Mouse (Mus musculus): ENCODE measurements around the gene Cdc42bpb. TPM values are rescaled to one million over a fixed set of nuclear protein-coding genes. Genes with fewer than 3 reads are reported as not detected.
A peak's percentile ranks its signal among the peaks of the same experiment; 100 is the strongest.

Gene Cdc42bpb
- 10 to 100 TPM; 16.3 to 24.3 TPM for total RNA-seq (2021)
- long read RNA-seq, experiment 1, full-length matches to known transcripts, result 6 of 11 reads
- long read RNA-seq, experiment 1, partial matches to known transcripts, result 2 of 11 reads
- long read RNA-seq, experiment 1, other reads (novel, unspliced or antisense), result 3 of 11 reads
- long read RNA-seq, experiment 2, full-length matches to known transcripts, result 4 of 10 reads
- long read RNA-seq, experiment 2, partial matches to known transcripts, result 3 of 10 reads
- long read RNA-seq, experiment 2, other reads (novel, unspliced or antisense), result 3 of 10 reads

- peak; percentile 98 for DNase-seq
- intact Hi-C loops (cut with DNase I), result no loop called here
- no peak for TF ChIP-seq CTCF (IDR thresholded peaks at IDR 0.05)
- H3K4me3 ChIP-seq, result peak within 1 kb of the TSS; percentile 77
- peak within 1 kb of the TSS; percentile 99 for H3K27ac ChIP-seq
These were observed at the start of gene Cdc42bpb for GRCm38 (mm10) chr12:111377376-111377973. Gene Cdc42bpb, minus strand, starts transcription at chr12:111377718.

- Histone ChIP-seq H3K4me3 (no peak overlapping the region), H3K27ac (peak overlapping the region; percentile 4; the same call in 1 of the 2 replicates)
- DNase-seq, result peak; percentile 94
- intact Hi-C loops (cut with DNase I), result loop anchor here (1.0 to 2.0 kb wide), 2 partner anchors 33 to 43 kb away; no protein-coding TSS in a partner anchor
- TF ChIP-seq CTCF (IDR thresholded peaks at IDR 0.05), result peak; percentile 96
These were observed 48.4 kb upstream of the Cdc42bpb start for GRCm38 (mm10) chr12:111425789-111426460.

- peak; percentile 90 for DNase-seq
- intact Hi-C loops (cut with DNase I), result no loop called here
These were observed 47.7 kb upstream of the Cdc42bpb start for GRCm38 (mm10) chr12:111425258-111425657.

GRCm38 (mm10) chr12:111424547-111424946 is 47.0 kb upstream of the Cdc42bpb start:
- intact Hi-C loops (cut with DNase I), result no loop called here
- no peak overlapping the region for H3K4me3 ChIP-seq
- no peak for TF ChIP-seq CTCF (IDR thresholded peaks at IDR 0.05)
- H3K27ac ChIP-seq, result no peak overlapping the region
- DNase-seq, result no peak

More at GRCm38 (mm10) chr12:111425258-111425657, 47.7 kb upstream of the Cdc42bpb start:
- no peak overlapping the region for H3K27ac ChIP-seq
- peak; percentile 87 for TF ChIP-seq CTCF (IDR thresholded peaks at IDR 0.05)
- H3K4me3 ChIP-seq, result peak overlapping the region; percentile 32; the same call in 1 of the 2 replicates

GRCm38 (mm10) chr12:111423570-111424129 is 46.1 kb upstream of the Cdc42bpb start:
- no peak overlapping the region for H3K27ac ChIP-seq
- DNase-seq, result no peak
- no peak for TF ChIP-seq CTCF (IDR thresholded peaks at IDR 0.05)
- H3K4me3 ChIP-seq, result no peak overlapping the region
- intact Hi-C loops (cut with DNase I), result no loop called here

GRCm38 (mm10) chr12:111422852-111423251 is 45.3 kb upstream of the Cdc42bpb start:
- no peak for DNase-seq
- Histone ChIP-seq H3K4me3 (no peak overlapping the region), H3K27ac (no peak overlapping the region)
- TF ChIP-seq CTCF (IDR thresholded peaks at IDR 0.05), result no peak
- intact Hi-C loops (cut with DNase I), result no loop called here

- intact Hi-C loops (cut with DNase I), result no loop called here
- Histone ChIP-seq H3K4me3 (no peak overlapping the region), H3K27ac (no peak overlapping the region)
- TF ChIP-seq CTCF (IDR thresholded peaks at IDR 0.05), result no peak
- no peak for DNase-seq
These were observed 43.6 kb upstream of the Cdc42bpb start for GRCm38 (mm10) chr12:111420946-111421709.

- intact Hi-C loops (cut with DNase I), result no loop called here
- no peak for DNase-seq
- Histone ChIP-seq H3K27ac (no peak overlapping the region), H3K4me3 (no peak overlapping the region)
- TF ChIP-seq CTCF (IDR thresholded peaks at IDR 0.05), result no peak
These were observed 42.4 kb upstream of the Cdc42bpb start for GRCm38 (mm10) chr12:111419918-111420317.

- intact Hi-C loops (cut with DNase I), result no loop called here
- DNase-seq, result no peak
- Histone ChIP-seq H3K4me3 (peak within 1 kb of the TSS; percentile 63), H3K27ac (peak within 1 kb of the TSS; percentile 43; the same call in 1 of the 2 replicates)
- no peak for TF ChIP-seq CTCF (IDR thresholded peaks at IDR 0.05)
These were observed 39.6 kb upstream of the Cdc42bpb start, which contains the start of gene Exoc3l4 for GRCm38 (mm10) chr12:111416921-111417779. Gene Exoc3l4, plus strand, starts transcription at chr12:111417017.

- peak; percentile 94 for DNase-seq
- no peak; the same call in 1 of the 2 replicates for TF ChIP-seq CTCF (IDR thresholded peaks at IDR 0.05)
- H3K27ac ChIP-seq, result peak overlapping the region; percentile 79
- peak overlapping the region; percentile 65 for H3K4me3 ChIP-seq
- intact Hi-C loops (cut with DNase I), result loop anchor here (1.0 to 5.0 kb wide), 2 partner anchors 12 to 141 kb away; partner anchors contain the start of gene Amn
These were observed 35.8 kb upstream of the Cdc42bpb start for GRCm38 (mm10) chr12:111413300-111413699.
